Mouse (Mus musculus) cortical plate, adult 2 months (tissue): Measurements from ENCODE around the gene Xpnpep3.

Experiments used
- CTCF ChIP-seq: fragments of 200-500 bp; IDR thresholded peaks from 2 replicates; pipeline ENCODE4 v1.5.1; 2011; ENCODE audit warnings: mild to moderate bottlenecking, control low read depth, low read length; ENCODE audit not compliant: insufficient read depth; ENCODE audit errors: extremely low read depth
- POLR2A ChIP-seq: fragments of 200-500 bp; IDR thresholded peaks from 2 replicates; pipeline ENCODE4 v1.6.1; 2011; ENCODE audit warnings: mild to moderate bottlenecking, low read length, control low read depth; ENCODE audit not compliant: insufficient read depth; ENCODE audit errors: extremely low read depth

DNA sequence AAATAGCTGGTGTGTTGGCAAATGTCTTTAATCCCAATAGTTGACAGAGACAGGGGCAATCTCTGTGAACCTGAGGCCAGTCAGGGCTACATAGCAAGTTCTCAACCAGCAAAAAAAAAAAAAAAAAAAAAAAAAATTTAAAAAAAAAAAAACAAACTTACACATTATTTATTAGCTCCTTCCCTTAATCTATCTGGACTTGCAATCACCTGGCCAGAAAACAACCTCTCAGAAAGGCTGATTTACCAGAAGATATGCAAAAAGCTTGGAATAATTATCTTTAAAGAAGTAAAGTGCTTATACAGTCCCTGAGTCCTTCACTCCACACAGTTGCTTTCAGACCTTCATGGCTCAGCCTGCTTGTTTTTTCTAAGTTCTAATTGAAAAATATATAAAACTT is 1.7 kb upstream of the Xpnpep3 start:
- TF ChIP-seq CTCF: no peak
- TF ChIP-seq POLR2A: no peak
